In the genomic region with DNA sequence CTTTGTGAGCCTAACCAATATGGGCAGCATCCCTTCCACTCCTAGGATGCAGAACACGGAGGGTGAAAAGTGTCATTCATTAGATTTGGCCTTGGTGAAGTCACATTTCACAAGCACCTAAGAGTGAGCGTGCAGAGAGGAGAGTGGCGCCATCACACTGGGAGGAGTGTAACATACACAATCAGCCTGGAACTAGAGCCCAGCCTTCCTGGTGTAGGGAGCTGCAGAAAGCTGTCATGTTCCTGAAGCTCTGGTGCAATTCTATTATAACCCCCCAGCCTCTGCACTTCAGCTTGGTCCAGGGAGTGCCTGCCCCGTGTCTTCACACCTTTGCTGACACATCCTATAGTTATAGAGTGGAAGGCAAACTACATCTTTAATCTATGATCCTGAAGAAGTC, we compare ENCODE assay signal across 16 mouse cellular contexts.
"Had no signal": no experiment of that assay in that cellular context is flagged by ENCODE, and none has a peak within 500 bp of the region (broad histone marks: within the 10 kb centered on the region; RNA-seq: fewer than 3 reads in every experiment).

No protein-coding gene starts in this region.

- H3K4me3 ChIP-seq: lung, embryonic 15.5 days; megakaryocyte, embryonic 14.5 days; midbrain, embryonic 13.5 days; midbrain, embryonic 15.5 days; neural tube, embryonic 12.5 days; stomach, embryonic 15.5 days had no signal

- H3K4me1 ChIP-seq: neural tube, embryonic 12.5 days had no signal

- ATAC-seq: lung, postnatal 0 days; midbrain, embryonic 13.5 days; midbrain, embryonic 15.5 days had no signal

- H3K27ac ChIP-seq: lung, embryonic 15.5 days; macrophage; midbrain, embryonic 13.5 days; midbrain, embryonic 15.5 days; neural tube, embryonic 12.5 days; stomach, embryonic 15.5 days; stomach, postnatal 0 days had no signal

- DNase-seq: lung, adult 2 months; lung, postnatal 14 days; lung, postnatal 36 days; right cerebral cortex, postnatal 14 days; thymus, adult 2 months; thymus, postnatal 25 days; thymus, postnatal 4 days had no signal

- H3K27me3 ChIP-seq: lung, embryonic 15.5 days; megakaryocyte, embryonic 14.5 days; midbrain, embryonic 13.5 days; midbrain, embryonic 15.5 days; neural tube, embryonic 12.5 days; stomach, embryonic 15.5 days had no signal

- H3K36me3 ChIP-seq: lung, embryonic 15.5 days; midbrain, embryonic 13.5 days; midbrain, embryonic 15.5 days; neural tube, embryonic 12.5 days had no signal

- H3K9me3 ChIP-seq: lung, embryonic 15.5 days; megakaryocyte, embryonic 14.5 days; midbrain, embryonic 13.5 days; midbrain, embryonic 15.5 days; neural tube, embryonic 12.5 days; stomach, embryonic 15.5 days had no signal
